Mouse (Mus musculus) small intestine, adult 2 months (tissue): ENCODE measurements around the gene Lenep. TPM values are rescaled to one million over a fixed set of nuclear protein-coding genes. Genes with fewer than 3 reads are reported as not detected.
A peak's percentile ranks its signal among the peaks of the same experiment; 100 is the strongest.

ENCODE experiments used
- H3K27ac ChIP-seq: fragments of 200-500 bp; 2 replicates; pipeline ENCODE4 v1.5.1; 2012; ENCODE audit warnings: low read depth, low read length, control low read depth, inconsistent platforms; ENCODE audit not compliant: insufficient read depth
- H3K27me3 ChIP-seq: fragments of 200-500 bp; 2 replicates; pipeline ENCODE4 v1.6.1; 2012; ENCODE audit warnings: mild to moderate bottlenecking, moderate library complexity, low read length, inconsistent platforms; ENCODE audit not compliant: control insufficient read depth, insufficient read depth
- H3K36me3 ChIP-seq: fragments of 200-500 bp; 2 replicates; pipeline ENCODE4 v1.6.1; 2012; ENCODE audit warnings: mild to moderate bottlenecking, low read length, control low read depth, inconsistent platforms; ENCODE audit not compliant: control insufficient read depth, insufficient read depth
- H3K4me1 ChIP-seq: fragments of 200-500 bp; 2 replicates; pipeline ENCODE4 v1.6.1; 2012; ENCODE audit warnings: low read length, inconsistent platforms, mixed read lengths; ENCODE audit not compliant: control insufficient read depth, insufficient read depth, insufficient read length
- H3K4me3 ChIP-seq: fragments of 200-500 bp; 2 replicates; pipeline ENCODE4 v1.5.1; 2012; ENCODE audit warnings: low read depth, mild to moderate bottlenecking, control low read depth, inconsistent platforms, low read length, moderate library complexity
- CTCF ChIP-seq: fragments of 200-500 bp; IDR thresholded peaks from 2 replicates; pipeline ENCODE4 v1.5.1; 2012; ENCODE audit warnings: low read depth, mild to moderate bottlenecking, control low read depth, inconsistent platforms, low read length, moderate library complexity, mixed read lengths; ENCODE audit not compliant: insufficient replicate concordance, insufficient read length; ENCODE audit errors: extremely low read depth
- POLR2A ChIP-seq: fragments of 200-500 bp; IDR thresholded peaks from 2 replicates; pipeline ENCODE4 v1.6.1; 2012; ENCODE audit warnings: low read depth, mild to moderate bottlenecking, control low read depth, inconsistent platforms, low read length, moderate library complexity
- WGBS: fragments of 180-500 bp; shearing (Covaris S2); methylation state at CpG from one replicate; pipeline ENCODE4 v1.1.7; 2018; 5-methylcytosine and 5-hydroxymethylcytosine counted together
- polyA plus RNA-seq: library from polyadenylated mRNA; depleted of rRNA; stranded (reverse); fragments of >200 nt; gene quantifications from 2 replicates; pipeline ENCODE4 v1.2.3, GENCODE M21; 2012

The Lenep gene
- polyA plus RNA-seq, 1 experiment: not detected

- peaks cover 21% of the 10 kb centered on the region for H3K36me3 ChIP-seq
- no peaks in the 10 kb centered on the region for H3K27me3 ChIP-seq
- 0 out of 2 replicates have a peak overlapping the region, but pooled peaks have one; percentile 35 for H3K27ac ChIP-seq
- peak overlapping the region; percentile 59 for H3K4me3 ChIP-seq
- TF ChIP-seq POLR2A (no peak), CTCF (no peak)
- 47% methylated on average over 10 of the region's 10 CpGs for WGBS
- peaks cover 2% of the 10 kb centered on the region; the same call in 1 of the 2 replicates for H3K4me1 ChIP-seq
Measured at GRCm38 (mm10) chr3:89410864-89411263, 8.3 kb upstream of the Lenep start.

GRCm38 (mm10) chr3:89409701-89410100 lies 7.1 kb upstream of the Lenep start:
- TF ChIP-seq CTCF: no peak
- no peak for TF ChIP-seq POLR2A
- Histone ChIP-seq H3K27me3 (no peaks in the 10 kb centered on the region), H3K27ac (no peak overlapping the region), H3K4me1 (peaks cover 2% of the 10 kb centered on the region; the same call in 1 of the 2 replicates), H3K36me3 (peaks cover 29% of the 10 kb centered on the region), H3K4me3 (no peak overlapping the region)
- WGBS: 91% methylated on average over 3 of the region's 3 CpGs

- peaks cover 36% of the 10 kb centered on the region for H3K36me3 ChIP-seq
- TF ChIP-seq POLR2A: no peak
- TF ChIP-seq CTCF: no peak
- no peak overlapping the region for H3K4me3 ChIP-seq
- 83% methylated on average over 16 of the region's 16 CpGs for WGBS
- no peak overlapping the region for H3K27ac ChIP-seq
- no peaks in the 10 kb centered on the region for H3K27me3 ChIP-seq
- peaks cover 2% of the 10 kb centered on the region; the same call in 1 of the 2 replicates for H3K4me1 ChIP-seq
Measured at GRCm38 (mm10) chr3:89408448-89408847, 5.9 kb upstream of the Lenep start.

DNA sequence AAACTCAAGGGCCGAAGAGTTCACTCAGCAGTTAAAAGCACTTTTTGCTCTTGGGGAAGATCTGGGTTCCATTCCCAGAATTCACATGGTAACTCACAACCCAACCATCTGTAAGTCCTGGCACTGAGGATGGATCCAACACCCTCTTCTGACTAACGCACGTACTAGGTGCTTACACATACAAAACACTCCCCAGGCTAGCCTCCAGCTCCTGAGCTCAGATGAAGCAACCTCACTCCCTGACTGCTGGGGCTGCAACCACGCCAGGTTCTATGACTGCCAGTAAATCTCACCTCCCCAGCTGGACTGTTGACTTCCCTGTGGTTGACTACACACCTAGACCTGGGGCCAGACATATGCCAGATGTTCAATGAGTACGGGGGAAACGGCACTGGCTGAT lies 4.3 kb upstream of the Lenep start:
- H3K27me3 ChIP-seq: no peaks in the 10 kb centered on the region
- no peak overlapping the region for H3K4me3 ChIP-seq
- no peak overlapping the region for H3K27ac ChIP-seq
- peaks cover 7% of the 10 kb centered on the region; the same call in 1 of the 2 replicates for H3K4me1 ChIP-seq
- peaks cover 50% of the 10 kb centered on the region for H3K36me3 ChIP-seq
- 87% methylated on average over 6 of the region's 6 CpGs for WGBS
- TF ChIP-seq POLR2A (no peak), CTCF (no peak)

GRCm38 (mm10) chr3:89401329-89401728 lies 1.3 kb downstream of the Lenep start:
- H3K27me3 ChIP-seq: no peaks in the 10 kb centered on the region
- H3K27ac ChIP-seq: no peak overlapping the region
- H3K4me3 ChIP-seq: no peak overlapping the region
- peaks cover 39% of the 10 kb centered on the region for H3K36me3 ChIP-seq
- H3K4me1 ChIP-seq: peaks cover 6% of the 10 kb centered on the region; the same call in 1 of the 2 replicates
- TF ChIP-seq CTCF (no peak), POLR2A (no peak)
- WGBS: 77% methylated on average over 7 of the region's 7 CpGs

- H3K4me3 ChIP-seq: peak overlapping the region; percentile 72; the same call in 1 of the 2 replicates
- H3K4me1 ChIP-seq: no peaks in the 10 kb centered on the region; the same call in 1 of the 2 replicates
- WGBS: 3% methylated on average over 4 of the region's 4 CpGs
- H3K36me3 ChIP-seq: peaks cover 7% of the 10 kb centered on the region
- TF ChIP-seq POLR2A: no peak
- H3K27me3 ChIP-seq: no peaks in the 10 kb centered on the region
- H3K27ac ChIP-seq: no peak overlapping the region
Measured at GRCm38 (mm10) chr3:89396654-89397005, 6.0 kb downstream of the Lenep start.

DNA sequence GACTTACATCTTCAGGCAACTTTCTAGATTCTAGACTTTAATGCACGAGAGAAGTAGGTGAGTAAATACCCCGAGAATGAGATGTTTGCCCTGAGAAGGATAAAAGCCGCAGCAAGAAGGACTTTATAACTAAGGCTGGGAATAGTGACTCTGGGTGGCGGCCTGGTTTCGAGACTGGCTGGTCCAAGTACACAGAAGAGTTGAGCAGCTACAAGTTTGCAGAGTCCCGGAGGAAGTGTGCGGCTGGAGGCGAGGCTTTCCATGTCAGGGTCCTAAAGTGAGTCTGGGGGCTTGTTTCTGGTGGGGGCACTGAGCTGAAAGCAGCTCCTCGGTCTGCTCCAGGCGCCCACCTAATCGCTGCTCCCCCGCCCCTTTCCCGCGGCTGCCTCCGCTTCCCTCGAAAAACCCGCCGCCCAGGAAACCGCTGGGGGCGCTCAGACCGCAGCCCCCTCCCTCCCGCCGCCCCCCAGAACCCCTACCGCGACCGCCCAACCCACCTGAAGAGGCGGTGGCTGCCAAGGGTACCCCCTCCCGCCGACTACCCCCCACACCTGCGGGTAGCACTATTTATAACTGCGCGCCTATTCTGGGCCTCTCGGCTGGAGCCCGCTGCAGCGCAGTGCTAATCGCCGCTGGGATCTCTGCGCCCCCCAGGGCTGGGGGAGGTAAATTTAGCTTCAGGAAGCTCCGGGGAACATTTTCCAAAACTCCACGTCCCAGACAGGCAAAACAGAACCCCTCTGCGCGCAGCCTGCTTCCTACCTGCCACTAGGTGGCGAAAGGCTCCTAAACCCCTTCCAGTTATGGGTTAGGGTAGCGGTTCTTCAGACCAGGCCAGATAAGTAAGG lies 6.6 kb downstream of the Lenep start:
- H3K4me1 ChIP-seq: no peaks in the 10 kb centered on the region; the same call in 1 of the 2 replicates
- under 1% methylated on average over 42 of the region's 44 CpGs for WGBS
- H3K27me3 ChIP-seq: no peaks in the 10 kb centered on the region
- H3K27ac ChIP-seq: peak overlapping the region; percentile 97
- peak overlapping the region; percentile 72 for H3K4me3 ChIP-seq
- peaks cover 3% of the 10 kb centered on the region; the same call in 1 of the 2 replicates for H3K36me3 ChIP-seq
- TF ChIP-seq CTCF (peak; percentile 92; the same call in 1 of the 2 replicates), POLR2A (no peak; the same call in 1 of the 2 replicates)
